Mouse (Mus musculus) spleen, postnatal 0 days (tissue): Measurements from ENCODE around the gene Gm20661. TPM values are rescaled to one million over a fixed set of nuclear protein-coding genes. Genes with fewer than 3 reads are reported as not detected.

ENCODE experiments used
- polyA plus RNA-seq: library from polyadenylated mRNA; unstranded; fragments of >200 nt; fragmentation: Nextera tagmentation; extraction: Ambion mirVana; gene quantifications from 2 replicates; pipeline ENCODE4 v1.2.1, GENCODE M21; 2015

The Gm20661 gene
- 0.77 and 1.3 TPM in 2 replicates for polyA plus RNA-seq

DNA sequence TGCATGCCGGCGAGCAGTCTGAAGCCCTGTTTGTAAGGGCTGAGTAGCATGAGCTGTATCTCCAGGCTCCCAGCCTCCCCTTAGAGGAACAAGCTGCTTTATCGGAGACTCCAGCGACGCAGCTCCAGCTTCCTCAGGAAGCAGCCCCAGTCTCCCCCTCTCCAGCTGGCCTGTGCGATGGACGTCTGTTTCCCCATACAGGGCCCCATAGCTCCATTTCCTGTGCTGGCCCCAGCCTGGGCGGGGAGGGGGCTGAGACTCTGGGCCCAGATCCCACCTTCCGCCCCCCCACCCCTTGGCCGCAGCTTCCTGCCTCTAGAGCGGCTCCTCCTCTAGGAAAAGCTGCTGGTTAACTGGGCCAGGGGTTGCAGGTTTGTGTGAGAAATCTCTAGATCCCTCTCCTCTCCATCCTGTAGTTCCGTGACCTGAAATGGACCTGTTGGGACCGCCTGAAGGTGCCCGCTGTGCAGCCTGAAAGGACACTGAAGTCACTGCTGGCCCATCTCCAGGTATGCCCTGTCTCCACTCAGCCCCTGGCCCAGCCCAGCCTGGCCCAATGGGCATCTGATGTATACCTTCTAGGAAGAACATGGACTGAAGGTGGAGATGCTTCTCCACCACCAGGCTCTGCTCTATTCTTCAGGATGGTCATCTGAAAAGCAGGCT is at the start of gene Gm20661:
Gene Gm20661 (plus strand): TSS at position 378 of the 666 bp plus-strand sequence.

DNA sequence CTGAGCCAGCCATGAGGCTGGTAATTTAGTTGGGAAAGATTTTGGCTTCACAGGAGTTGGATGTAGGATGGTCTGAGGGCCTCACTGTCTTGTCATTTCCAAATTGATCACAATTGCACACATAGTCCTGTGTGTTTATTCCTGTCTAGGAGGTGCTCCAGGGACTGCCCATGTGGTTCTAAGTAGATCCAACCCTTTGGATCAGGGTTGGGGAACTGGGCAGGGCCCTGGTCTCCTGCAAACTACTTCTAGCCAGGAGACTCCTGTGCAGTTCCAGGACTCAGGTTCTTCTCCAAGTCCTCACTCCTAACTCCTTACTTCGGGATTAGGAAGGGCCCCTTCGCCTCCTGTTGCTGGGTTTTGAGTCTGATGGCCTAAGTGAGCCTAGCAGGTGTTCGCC is 47.5 kb upstream of the Gm20661 start, which contains the start of gene Camkv:
Gene Camkv (plus strand): TSS at position 301 of the 400 bp plus-strand sequence.

GRCm38 (mm10) chr9:107949922-107950235 is 33.0 kb upstream of the Gm20661 start, which contains the start of gene Traip:
Gene Traip (plus strand): TSS chr9:107950136.

GRCm38 (mm10) chr9:107975399-107976386 is 7.2 kb upstream of the Gm20661 start, which contains the start of gene Uba7:
Gene Uba7 (plus strand): TSS chr9:107975505.

DNA sequence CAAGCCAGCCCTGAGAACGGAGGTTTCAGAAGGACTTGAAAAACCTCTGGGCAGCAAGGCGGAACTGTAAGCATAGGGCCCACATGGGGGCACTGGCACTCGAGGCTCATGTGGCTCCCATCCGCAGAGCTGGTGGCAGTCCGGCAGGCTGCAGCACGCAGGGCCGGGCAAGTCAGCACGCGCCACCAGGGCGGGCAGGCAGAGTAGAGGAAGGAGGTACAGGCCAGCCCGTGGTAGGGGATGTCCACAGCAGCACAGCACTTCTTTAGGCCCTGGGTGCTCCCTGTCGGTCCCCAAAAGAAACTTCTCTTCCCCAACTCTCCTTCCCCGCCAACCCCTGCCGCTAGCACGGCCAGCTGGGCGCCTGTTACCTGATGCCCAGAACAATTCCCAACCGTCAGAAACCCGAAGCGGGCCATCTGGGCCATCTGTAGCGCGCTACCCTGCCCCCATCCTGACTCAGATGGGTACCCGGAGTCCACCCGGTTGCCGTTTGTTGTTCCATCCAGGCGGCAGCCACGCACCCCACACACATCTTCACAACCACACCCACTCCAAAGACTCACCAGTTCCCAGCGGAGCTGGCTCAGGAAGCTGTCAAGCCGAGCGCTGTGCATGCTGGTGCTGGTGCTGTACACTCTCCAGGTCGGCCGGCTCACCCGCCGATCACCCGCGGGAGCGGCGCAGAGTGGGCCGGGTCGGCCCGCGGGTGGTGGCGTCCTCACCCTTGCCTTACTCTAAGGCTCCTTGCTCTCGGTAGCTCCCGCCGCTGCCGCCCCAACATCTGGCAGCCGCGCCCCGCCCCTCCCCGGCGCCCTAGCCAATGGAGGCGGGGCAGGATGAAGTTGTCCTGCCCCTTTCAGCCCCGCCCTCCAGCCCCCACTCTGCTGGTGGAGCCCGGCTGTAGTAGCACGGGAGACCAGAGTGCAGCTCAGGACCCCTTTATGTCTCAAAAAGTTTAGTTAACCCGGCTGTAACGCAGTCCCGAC is 2.6 kb downstream of the Gm20661 start, which contains the start of gene Inka1:
Gene Inka1 (minus strand): TSS at position 749 of the 989 bp plus-strand sequence.

DNA sequence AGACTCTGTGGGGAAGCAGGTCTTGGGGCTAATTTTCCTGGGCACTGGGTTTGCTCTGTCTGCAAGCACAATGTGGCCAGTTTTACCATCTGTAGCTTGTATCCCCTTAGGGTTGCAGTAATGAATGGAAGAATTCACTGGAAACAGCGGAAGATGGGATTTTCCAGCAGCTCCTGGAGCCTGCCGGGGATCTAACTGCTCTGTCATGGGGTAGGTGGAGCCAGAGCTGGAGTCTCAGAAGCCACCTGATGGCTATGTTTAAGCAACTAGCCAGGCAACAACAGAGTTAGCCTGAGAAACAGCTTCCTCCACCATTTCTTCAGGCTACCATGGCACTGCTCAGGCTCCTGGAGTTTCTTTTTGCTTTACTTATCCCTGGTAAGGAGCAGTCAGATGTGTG is 9.3 kb downstream of the Gm20661 start, which contains the start of gene Cdhr4:
Gene Cdhr4 (plus strand): TSS at position 301 of the 400 bp plus-strand sequence.

GRCm38 (mm10) chr9:107996049-107996448 is 13.2 kb downstream of the Gm20661 start, which contains the start of gene Gm20662:
Gene Gm20662 (plus strand): TSS chr9:107996349.

GRCm38 (mm10) chr9:108001922-108002770 is 19.3 kb downstream of the Gm20661 start, which contains the start of gene Ip6k1:
Gene Ip6k1 (plus strand): TSS chr9:108002501.

Other genes with a start within 250 kb of the Gm20661 start
- 86.8 and 98.0 TPM in 2 replicates for gene Rbm5, start 212.1 kb upstream of the Gm20661 start, polyA plus RNA-seq
- 37.4 and 39.2 TPM in 2 replicates for gene Rbm6, start 109.8 kb upstream of the Gm20661 start, polyA plus RNA-seq
- 5.0 and 5.7 TPM in 2 replicates for gene Mon1a, start 94.9 kb upstream of the Gm20661 start, polyA plus RNA-seq
- gene Mst1r, start 76.2 kb upstream of the Gm20661 start, polyA plus RNA-seq: 2.1 and 2.4 TPM in 2 replicates
- gene Actl11, start 54.6 kb upstream of the Gm20661 start, polyA plus RNA-seq: not detected in 2 replicates
- gene Camkv, start 47.4 kb upstream of the Gm20661 start, polyA plus RNA-seq: 0.10 and 0.20 TPM in 2 replicates
- 18.6 and 19.2 TPM in 2 replicates for gene Traip, start 32.9 kb upstream of the Gm20661 start, polyA plus RNA-seq
- 74.5 and 86.4 TPM in 2 replicates for gene Uba7, start 7.6 kb upstream of the Gm20661 start, polyA plus RNA-seq
- gene Inka1, start 2.8 kb downstream of the Gm20661 start, polyA plus RNA-seq: 75.4 and 77.7 TPM in 2 replicates
- gene Cdhr4, start 9.4 kb downstream of the Gm20661 start, polyA plus RNA-seq: 2.2 and 3.8 TPM in 2 replicates
- 0.17 TPM in 1 of 2 replicates, not detected in the other for gene Gm20662, start 13.3 kb downstream of the Gm20661 start, polyA plus RNA-seq
- 43.7 and 46.3 TPM in 2 replicates for gene Ip6k1, start 19.4 kb downstream of the Gm20661 start, polyA plus RNA-seq
- gene Gmppb, start 66.2 kb downstream of the Gm20661 start, polyA plus RNA-seq: 14.6 and 15.7 TPM in 2 replicates
- 1.9 and 2.3 TPM in 2 replicates for gene Amigo3, start 70.1 kb downstream of the Gm20661 start, polyA plus RNA-seq
- 3.4 and 4.5 TPM in 2 replicates for gene Mst1, start 97.4 kb downstream of the Gm20661 start, polyA plus RNA-seq
- 90.1 and 92.6 TPM in 2 replicates for gene Rnf123, start 100.3 kb downstream of the Gm20661 start, polyA plus RNA-seq
- 130 and 136 TPM in 2 replicates for gene Apeh, start 111.5 kb downstream of the Gm20661 start, polyA plus RNA-seq
- 2.9 TPM in 2 replicates for gene Bsn, start 207.3 kb downstream of the Gm20661 start, polyA plus RNA-seq